Mouse (Mus musculus): ENCODE data around the gene Agfg1. TPM values are rescaled to one million over a fixed set of nuclear protein-coding genes. Genes with fewer than 3 reads are reported as not detected.
"Not testable (repeated sequence)": the region's sequence is repeated elsewhere in the genome, so short reads cannot be mapped to it uniquely, and the experiment has no call there.

Agfg1 gene
- total RNA-seq, 2 experiments from 2014 or later, result 31.5 to 48.3 TPM

- ATAC-seq (replicated peaks; ENCODE audit: poor library complexity), result no peak
Measured at GRCm38 (mm10) chr1:82900567-82900966, 61.3 kb downstream of the Agfg1 start.

DNA sequence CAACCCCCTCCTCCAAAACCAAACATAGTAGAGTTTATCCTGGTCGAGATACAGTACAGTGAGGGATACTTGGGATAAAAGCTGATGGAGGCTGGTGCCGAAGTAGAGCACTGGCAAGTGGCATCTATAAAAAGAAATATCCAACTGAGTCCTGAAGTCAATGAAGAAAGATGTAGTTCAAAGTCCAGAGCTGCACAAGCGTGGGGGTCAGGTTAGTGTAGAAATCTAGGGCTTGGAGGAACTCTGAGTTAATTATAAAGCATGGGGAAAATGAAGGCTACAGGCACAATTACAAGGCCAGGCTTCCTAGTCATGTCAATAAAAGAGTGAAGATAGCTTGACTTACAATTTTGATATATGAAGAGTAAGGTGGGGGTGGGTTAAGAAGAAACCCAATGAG, 61.9 kb downstream of the Agfg1 start:
- ATAC-seq (replicated peaks; ENCODE audit: poor library complexity), result no peak

DNA sequence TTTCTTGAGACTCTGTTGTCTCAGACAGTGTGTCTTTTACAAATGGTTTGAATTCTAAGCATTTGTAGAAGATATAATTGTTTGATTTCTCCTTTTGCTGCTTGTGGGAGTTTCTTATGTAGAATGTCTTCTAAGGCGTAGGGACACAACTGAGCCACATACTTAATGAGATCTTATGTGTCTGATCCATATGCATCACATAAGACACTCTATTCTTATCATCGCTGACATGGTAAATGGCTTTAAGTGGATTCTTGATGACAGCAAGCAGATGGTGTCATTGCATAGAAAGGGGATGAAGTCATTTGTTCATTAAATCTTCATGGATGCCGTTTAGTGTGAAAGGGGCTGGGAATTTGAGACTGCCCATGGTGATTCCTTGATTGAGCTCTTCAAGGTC, 66.6 kb downstream of the Agfg1 start:
- no peak for ATAC-seq (replicated peaks; ENCODE audit: poor library complexity)

- ATAC-seq (replicated peaks; ENCODE audit: poor library complexity), result no peak
Measured at GRCm38 (mm10) chr1:82913025-82913424, 73.7 kb downstream of the Agfg1 start, which contains the start of gene A030005L19Rik. TSS of gene A030005L19Rik (plus strand) at chr1:82913325.

GRCm38 (mm10) chr1:82913434-82913833, 74.2 kb downstream of the Agfg1 start:
- ATAC-seq (replicated peaks; ENCODE audit: poor library complexity), result not testable (repeated sequence)

- no peak for ATAC-seq (replicated peaks; ENCODE audit: poor library complexity)
Measured at GRCm38 (mm10) chr1:82924650-82925049, 85.4 kb downstream of the Agfg1 start, which contains the start of gene A030014E15Rik. TSS of gene A030014E15Rik (plus strand) at chr1:82924917.

- not testable (repeated sequence) for ATAC-seq (replicated peaks; ENCODE audit: poor library complexity)
Measured at GRCm38 (mm10) chr1:82930558-82930957, 91.3 kb downstream of the Agfg1 start.

- not testable (repeated sequence) for ATAC-seq (replicated peaks; ENCODE audit: poor library complexity)
Measured at GRCm38 (mm10) chr1:82931326-82931725, 92.0 kb downstream of the Agfg1 start, which contains the start of gene Gm6217. TSS of gene Gm6217 (minus strand) at chr1:82931399.

DNA sequence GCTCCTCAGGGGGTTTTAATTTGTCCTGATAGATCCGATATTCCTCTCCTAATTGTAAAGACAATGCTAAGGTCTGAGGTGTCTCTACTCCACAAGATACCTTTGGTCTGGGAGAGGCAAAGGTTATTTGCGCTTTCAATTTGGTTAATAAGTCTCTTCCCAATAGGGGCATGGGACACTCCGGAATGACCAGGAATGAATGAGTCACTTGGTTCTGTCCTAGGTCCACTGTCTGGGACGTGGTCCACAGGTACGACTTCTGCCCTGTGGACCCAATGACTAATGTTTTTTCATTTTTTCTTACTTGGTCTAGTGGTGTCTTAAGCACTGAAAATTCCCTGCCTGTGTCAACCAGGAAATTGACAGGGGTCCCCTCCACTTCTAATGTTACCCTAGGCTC, 99.4 kb downstream of the Agfg1 start:
- ATAC-seq (replicated peaks; ENCODE audit: poor library complexity), result no peak

DNA sequence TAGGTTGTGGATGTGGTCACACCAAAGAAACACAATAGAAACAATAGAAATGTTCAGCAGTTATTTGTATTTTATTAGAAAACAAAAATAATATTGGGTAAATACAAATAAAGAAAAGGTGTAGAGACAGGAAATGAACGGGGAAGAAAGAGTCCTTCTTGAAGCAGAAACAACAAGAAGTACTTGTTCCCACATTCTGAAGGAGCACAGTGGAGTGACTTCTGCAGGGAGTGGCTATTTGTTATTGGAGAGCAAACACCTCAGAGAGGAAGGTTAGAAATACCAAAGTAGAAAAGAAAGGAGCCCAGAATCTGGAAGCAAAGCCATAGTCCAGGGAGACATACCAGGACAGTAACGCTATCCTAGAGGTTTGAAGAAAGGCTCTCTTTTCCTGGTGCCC, 103.2 kb downstream of the Agfg1 start:
- ATAC-seq (replicated peaks; ENCODE audit: poor library complexity), result not testable (repeated sequence)

DNA sequence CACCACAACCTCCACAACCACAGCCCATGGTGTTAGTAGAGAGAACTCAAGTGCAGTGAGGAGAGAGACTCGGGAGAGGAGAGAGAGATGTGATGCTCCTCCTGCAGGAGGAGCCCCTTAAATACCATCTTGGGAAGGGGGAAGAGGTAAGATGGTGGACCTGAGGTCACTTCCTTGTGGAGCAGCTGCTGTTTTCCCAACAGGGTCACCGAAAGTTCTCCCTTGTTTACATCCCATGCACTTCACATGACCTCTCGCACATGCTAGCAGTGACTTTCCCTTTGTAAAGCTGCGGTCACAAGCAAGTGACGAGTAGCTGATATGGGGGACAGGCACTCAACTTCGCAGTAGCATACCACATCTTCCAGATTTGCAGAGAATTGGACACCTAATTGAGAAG, 104.0 kb downstream of the Agfg1 start, which contains the start of gene A030003K21Rik:
Gene A030003K21Rik (minus strand): TSS at position 94 of the 400 bp plus-strand sequence.
- ATAC-seq (replicated peaks; ENCODE audit: poor library complexity), result not testable (repeated sequence)

DNA sequence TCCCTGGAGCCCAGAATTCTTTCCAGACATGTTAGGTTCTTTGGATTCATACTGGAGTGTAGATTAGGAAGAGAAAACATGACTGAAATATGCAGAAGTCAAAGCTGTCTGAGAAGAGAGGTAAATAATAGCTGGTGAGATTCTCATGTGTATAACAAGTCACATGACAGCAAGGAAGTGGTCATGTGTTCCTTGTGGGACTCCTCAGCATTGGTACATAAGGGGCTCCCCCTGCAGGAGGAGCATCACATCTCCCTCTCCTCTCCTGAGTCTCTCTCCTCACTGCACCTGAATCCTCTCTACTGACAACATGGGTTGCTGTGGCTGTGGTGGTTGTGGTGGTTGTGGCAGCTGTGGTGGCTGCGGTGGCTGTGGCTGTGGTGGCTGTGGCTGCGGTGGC, 106.7 kb downstream of the Agfg1 start:
- ATAC-seq (replicated peaks; ENCODE audit: poor library complexity), result not testable (repeated sequence)

- no peak for ATAC-seq (replicated peaks; ENCODE audit: poor library complexity)
Measured at GRCm38 (mm10) chr1:82948601-82949000, 109.3 kb downstream of the Agfg1 start.

Other genes starting within 250 kb of the Agfg1 start
- gene Mff, start 114.6 kb upstream of the Agfg1 start, total RNA-seq (2015), result 118 and 129 TPM in 2 replicates
- 65.0 and 106 TPM in 2 replicates for gene Mff, start 114.6 kb upstream of the Agfg1 start, total RNA-seq (2017)
- gene Tm4sf20, start 71.0 kb upstream of the Agfg1 start, total RNA-seq (2015), result not detected in 2 replicates
- not detected in 2 replicates for gene Tm4sf20, start 71.0 kb upstream of the Agfg1 start, total RNA-seq (2017)
- not detected in 2 replicates for gene Gm47791, start 68.2 kb upstream of the Agfg1 start, total RNA-seq (2015)
- not detected in 2 replicates for gene Gm47791, start 68.2 kb upstream of the Agfg1 start, total RNA-seq (2017)
- not detected in 2 replicates for gene A030005L19Rik, start 73.8 kb downstream of the Agfg1 start, total RNA-seq (2015)
- not detected in 2 replicates for gene A030005L19Rik, start 73.8 kb downstream of the Agfg1 start, total RNA-seq (2017)
- gene A030014E15Rik, start 85.4 kb downstream of the Agfg1 start, total RNA-seq (2015), result 0.17 TPM in 1 of 2 replicates, not detected in the other
- not detected in 2 replicates for gene A030014E15Rik, start 85.4 kb downstream of the Agfg1 start, total RNA-seq (2017)
- gene Gm6217, start 91.9 kb downstream of the Agfg1 start, total RNA-seq (2015), result not detected in 2 replicates
- not detected in 2 replicates for gene Gm6217, start 91.9 kb downstream of the Agfg1 start, total RNA-seq (2017)
- gene A030003K21Rik, start 103.9 kb downstream of the Agfg1 start, total RNA-seq (2015), result not detected in 2 replicates
- gene A030003K21Rik, start 103.9 kb downstream of the Agfg1 start, total RNA-seq (2017), result not detected in 2 replicates
- not detected in 2 replicates for gene Gm7544, start 116.5 kb downstream of the Agfg1 start, total RNA-seq (2015)
- gene Gm7544, start 116.5 kb downstream of the Agfg1 start, total RNA-seq (2017), result not detected in 2 replicates
- gene Gm47955, start 120.8 kb downstream of the Agfg1 start, total RNA-seq (2015), result not detected in 2 replicates
- not detected in 2 replicates for gene Gm47955, start 120.8 kb downstream of the Agfg1 start, total RNA-seq (2017)
- not detected in 2 replicates for gene Gm47959, start 161.1 kb downstream of the Agfg1 start, total RNA-seq (2015)
- gene Gm47959, start 161.1 kb downstream of the Agfg1 start, total RNA-seq (2017), result not detected in 2 replicates
- not detected in 2 replicates for gene Slc19a3, start 199.0 kb downstream of the Agfg1 start, total RNA-seq (2015)
- gene Slc19a3, start 199.0 kb downstream of the Agfg1 start, total RNA-seq (2017), result not detected in 2 replicates
- gene Krtap28-10, start 203.0 kb downstream of the Agfg1 start, total RNA-seq (2015), result not detected in 2 replicates
- gene Krtap28-10, start 203.0 kb downstream of the Agfg1 start, total RNA-seq (2017), result not detected in 2 replicates
- not detected in 2 replicates for gene Gm47969, start 205.4 kb downstream of the Agfg1 start, total RNA-seq (2015)
- not detected in 2 replicates for gene Gm47969, start 205.4 kb downstream of the Agfg1 start, total RNA-seq (2017)
- not detected in 2 replicates for gene A030005K14Rik, start 219.9 kb downstream of the Agfg1 start, total RNA-seq (2015)
- not detected in 2 replicates for gene A030005K14Rik, start 219.9 kb downstream of the Agfg1 start, total RNA-seq (2017)
- gene Krtap28-13, start 221.4 kb downstream of the Agfg1 start, total RNA-seq (2015), result not detected in 2 replicates
- not detected in 2 replicates for gene Krtap28-13, start 221.4 kb downstream of the Agfg1 start, total RNA-seq (2017)